Mouse (Mus musculus): Measurements from ENCODE around the gene Muc1.

Muc1 gene

DNA sequence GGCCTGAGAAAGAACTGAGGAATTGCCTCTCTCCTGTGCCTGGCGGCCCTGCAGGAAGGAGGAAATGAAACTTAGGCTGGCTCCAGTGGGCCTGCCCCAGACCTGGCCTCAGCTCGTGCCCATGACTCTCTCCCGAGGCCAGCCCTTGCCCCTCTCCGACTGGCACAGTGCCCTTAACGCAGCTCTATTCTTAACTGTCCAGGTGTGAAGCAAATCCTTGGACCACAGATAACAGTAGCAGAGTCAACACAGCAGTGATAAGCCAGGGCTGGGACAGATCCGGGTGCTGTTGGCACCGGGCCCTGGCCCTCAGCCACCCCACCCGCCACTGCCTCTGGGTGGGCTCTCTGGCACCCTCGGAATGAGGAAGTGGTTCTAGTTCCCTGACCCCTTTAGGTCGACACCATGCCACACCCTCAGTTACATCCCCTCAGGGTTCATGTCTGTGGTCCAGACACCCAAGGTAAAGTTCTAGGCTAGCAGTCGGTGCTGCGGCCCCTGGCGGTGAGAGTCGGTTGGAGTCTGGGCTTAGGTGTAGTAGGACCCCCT lies 4.8 kb downstream of the Muc1 start:
- no peak for DNase-seq (ENCODE audit: low read depth, low spot score)

DNA sequence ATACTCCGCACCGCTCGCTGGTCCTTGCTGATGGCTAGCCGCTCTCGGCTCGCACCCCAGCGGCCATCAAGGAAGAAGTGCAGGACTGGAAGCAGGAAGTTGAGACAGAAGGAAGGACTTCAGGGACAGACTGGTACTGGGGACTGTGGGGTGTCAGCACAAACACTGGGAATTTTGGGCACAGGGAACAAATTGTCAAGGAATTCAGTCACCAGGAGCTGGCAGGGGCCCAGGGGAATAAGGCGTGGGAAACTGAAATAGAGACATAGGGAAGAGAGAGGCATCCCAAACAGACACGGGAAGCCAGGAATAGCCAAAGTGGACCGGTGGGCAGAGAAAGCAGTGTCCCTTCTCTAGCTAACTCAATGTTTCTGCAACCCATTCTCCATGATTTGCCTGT lies 7.7 kb downstream of the Muc1 start:
- no peak for DNase-seq (ENCODE audit: low read depth, low spot score)

DNA sequence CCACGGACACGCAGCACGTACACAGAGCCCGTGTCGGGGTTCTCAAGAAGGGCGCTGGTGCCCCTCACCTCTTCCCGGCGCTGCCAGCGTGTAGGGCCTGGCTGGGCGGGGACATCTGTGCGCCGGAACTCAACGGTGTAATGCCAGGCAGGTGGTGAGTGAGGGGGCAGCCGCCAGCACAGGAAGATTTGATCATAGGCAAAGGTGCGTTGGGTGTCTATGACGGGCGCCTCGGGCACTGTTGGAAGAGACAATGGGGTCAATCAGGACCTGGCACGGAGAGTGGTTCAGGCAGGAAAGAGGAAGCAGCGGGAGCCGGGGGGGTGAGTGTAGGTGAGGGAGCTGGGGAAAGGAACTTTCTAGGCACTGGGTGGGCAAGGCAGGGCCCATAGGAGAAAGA lies 8.8 kb downstream of the Muc1 start:
- DNase-seq (ENCODE audit: low read depth, low spot score), result no peak

DNA sequence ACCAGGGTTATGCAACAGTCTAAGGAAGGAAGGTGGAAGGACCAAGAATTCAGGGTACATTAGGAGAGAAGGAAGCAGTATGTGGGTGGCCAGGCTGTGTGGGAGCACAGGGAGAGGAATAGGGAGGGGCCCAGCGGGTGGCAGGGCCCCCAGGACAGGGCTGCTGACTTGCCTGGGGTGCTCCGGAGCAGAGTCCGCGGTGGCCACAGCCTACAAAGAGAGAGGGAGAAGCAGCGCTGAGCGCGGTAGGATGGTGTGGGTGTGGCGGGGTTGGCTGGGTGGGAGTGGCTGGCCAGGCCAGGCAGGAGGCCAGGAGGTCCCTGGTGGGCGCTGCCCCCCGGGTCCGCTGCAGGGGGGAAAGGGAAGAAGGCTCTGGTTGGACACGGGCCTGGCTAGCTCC lies 9.6 kb downstream of the Muc1 start:
- no peak for DNase-seq (ENCODE audit: low read depth, low spot score)

- no peak for DNase-seq (ENCODE audit: low read depth, low spot score)
These were observed 13.6 kb downstream of the Muc1 start for GRCm38 (mm10) chr3:89242331-89242895.

DNA sequence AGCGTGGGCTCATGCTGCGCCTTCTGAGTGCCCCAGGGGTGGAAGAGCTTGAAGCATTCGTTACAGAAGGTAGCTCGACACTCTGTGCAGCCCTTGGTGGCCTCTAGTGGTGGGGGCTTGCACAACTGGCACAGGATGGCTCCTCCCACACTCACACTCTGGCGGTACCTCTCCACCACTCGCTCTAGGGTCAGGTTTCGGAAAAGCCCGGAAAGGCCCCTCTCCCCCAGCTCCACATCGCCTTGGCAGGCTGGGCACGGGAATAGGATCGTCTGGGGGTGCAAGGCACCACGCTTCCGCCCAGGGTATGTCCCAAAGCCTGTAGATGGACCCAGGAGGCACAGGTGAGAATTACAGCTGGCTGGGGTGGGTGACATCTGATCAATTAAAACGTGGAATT lies 14.8 kb downstream of the Muc1 start:
- no peak for DNase-seq (ENCODE audit: low read depth, low spot score)

GRCm38 (mm10) chr3:89244158-89244981 lies 15.5 kb downstream of the Muc1 start:
- no peak for DNase-seq (ENCODE audit: low read depth, low spot score)

- peak; percentile 67 for DNase-seq (ENCODE audit: low read depth, low spot score)
These were observed 16.3 kb downstream of the Muc1 start for GRCm38 (mm10) chr3:89244982-89245687.

DNA sequence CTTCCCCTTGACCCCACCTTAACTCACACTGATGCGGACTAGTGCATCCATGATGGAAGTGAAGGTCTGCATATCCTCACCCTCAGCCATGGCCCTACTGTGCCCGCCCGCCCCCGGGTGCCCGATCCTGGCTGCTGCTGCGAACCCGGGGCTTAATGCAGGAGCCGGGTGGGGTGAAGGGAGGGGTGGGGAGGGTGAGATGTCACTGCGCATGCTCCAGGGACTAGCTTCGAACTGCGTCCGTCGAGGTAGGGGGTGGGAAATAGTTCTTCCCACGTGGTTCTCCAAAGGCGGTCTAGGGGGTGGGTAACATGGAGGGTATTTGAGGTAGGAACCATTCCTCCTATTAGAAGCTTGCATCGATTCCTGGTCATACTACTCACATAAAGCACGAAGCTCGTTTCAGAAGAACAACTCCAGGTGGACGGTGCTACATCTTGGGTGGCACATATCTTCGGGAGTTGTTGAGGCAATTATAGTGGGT lies 16.9 kb downstream of the Muc1 start, which contains the start of gene Krtcap2:
TSS of gene Krtcap2 (plus strand) at position 279 of the 484 bp plus-strand sequence.
- peak; percentile 90 for DNase-seq (ENCODE audit: low read depth, low spot score)

DNA sequence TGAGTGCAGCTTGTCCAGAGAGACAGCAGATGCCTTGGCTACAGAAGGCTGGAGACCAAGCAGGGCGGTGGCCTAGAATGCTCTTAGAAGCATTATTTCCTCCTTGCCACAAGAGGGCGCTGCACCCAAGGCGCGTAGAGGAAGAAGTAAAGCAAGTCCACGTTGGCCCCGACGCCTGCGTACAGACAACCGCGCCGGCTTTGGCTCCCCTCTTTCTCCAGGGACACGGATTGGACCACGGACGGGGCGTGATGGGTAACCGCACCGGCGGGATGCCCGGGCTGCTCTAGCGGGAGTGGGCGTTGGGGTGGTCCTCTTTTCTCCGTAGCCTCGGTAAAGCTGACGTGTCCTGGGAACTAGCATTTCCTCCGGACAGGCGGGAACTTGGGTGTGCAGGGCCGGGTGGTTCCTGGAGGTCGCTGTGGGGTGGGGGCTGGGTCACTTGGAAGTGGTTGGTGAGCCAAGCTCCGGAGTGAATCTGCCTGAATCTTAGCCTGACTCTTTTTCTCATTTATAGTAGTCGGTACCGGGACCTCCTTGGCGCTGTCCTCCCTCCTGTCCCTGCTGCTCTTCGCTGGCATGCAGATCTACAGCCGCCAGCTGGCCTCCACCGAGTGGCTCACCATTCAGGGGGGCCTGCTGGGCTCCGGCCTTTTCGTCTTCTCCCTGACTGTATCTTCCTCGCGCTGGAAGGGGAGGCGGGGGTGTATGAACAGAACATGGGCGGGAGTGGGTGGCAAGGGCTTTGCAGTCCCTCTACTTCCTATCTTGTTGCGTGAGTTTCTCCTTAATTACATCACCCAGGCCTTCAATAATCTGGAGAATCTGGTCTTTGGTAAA lies 17.6 kb downstream of the Muc1 start, which contains the start of gene Trim46:
TSS of gene Trim46 (minus strand) at position 49 of the 840 bp plus-strand sequence.
- DNase-seq (ENCODE audit: low read depth, low spot score), result peak; percentile 79

DNA sequence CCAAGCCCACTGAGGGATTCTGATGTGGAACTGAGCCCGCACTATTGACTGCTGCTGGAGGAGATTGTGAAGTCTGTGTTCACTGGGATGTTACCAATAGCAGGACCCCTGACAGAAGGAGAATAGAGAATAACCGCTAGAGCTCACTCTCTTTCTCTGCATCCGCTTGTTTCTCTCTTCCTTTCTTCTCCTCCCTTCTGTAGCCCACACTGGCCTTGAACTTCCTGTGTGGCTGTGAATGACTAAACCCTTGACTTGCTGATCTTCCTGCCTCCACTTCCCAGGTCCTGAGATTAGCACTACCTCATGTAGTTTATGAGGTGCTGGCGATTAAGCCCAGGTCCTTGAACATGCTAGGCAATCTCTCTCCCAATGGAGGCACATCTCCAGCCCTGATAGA lies 18.6 kb downstream of the Muc1 start:
- no peak for DNase-seq (ENCODE audit: low read depth, low spot score)

DNA sequence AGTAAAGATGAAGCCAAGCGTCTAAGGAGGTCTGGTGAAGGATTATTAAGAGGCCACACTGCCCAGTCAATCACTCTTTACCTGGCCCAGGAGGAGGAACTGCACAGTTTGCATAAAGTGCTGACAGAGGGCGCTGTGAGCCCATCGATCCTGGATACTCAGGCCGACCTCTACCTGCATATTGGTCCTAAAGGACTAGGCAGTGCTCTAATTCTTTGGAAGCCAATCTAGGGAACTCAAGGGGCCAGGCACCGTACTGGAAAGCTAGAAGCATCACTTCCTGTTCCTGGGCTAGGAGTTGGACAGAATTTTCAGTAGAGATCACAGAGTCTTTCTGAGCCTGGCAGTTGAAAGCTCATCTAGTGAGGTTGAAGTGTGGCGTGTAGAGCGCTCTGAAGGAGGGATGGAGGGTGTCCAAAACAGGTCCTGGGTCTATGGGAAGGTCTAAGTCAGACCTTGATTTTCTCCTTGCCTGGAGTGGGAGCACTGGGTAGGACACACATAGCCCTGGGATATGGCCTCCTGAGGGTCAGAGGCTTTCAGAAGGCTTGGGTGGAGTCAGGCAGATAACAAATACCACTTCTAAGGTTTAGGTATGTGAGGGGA lies 21.7 kb downstream of the Muc1 start:
- no peak for DNase-seq (ENCODE audit: low read depth, low spot score)

DNA sequence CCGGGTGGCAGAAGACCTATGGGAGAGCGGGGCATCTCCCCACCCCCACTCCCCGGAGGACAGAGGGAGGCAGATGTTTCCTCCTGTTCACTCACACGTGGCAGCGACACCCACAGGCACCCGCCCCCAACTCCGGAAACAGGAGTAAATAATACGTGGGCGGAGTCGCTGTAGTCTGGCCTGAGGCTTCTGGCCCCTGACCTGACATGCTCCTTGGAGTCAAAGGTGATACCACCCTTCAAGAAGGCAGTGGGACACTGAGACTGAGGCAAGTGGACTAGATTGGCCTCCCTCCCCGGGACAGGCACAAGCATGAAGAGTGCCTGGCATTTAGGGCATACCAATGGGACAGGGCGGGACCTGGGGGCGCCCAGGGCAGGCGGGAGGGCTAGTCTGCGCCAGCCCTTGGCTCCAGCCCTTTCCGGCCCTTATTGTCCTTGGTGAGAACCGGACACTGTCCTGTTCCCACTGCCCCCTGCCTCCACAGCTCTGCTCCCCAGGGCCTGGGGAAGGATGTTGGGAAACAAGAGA lies 22.6 kb downstream of the Muc1 start:
- DNase-seq (ENCODE audit: low read depth, low spot score), result no peak

DNA sequence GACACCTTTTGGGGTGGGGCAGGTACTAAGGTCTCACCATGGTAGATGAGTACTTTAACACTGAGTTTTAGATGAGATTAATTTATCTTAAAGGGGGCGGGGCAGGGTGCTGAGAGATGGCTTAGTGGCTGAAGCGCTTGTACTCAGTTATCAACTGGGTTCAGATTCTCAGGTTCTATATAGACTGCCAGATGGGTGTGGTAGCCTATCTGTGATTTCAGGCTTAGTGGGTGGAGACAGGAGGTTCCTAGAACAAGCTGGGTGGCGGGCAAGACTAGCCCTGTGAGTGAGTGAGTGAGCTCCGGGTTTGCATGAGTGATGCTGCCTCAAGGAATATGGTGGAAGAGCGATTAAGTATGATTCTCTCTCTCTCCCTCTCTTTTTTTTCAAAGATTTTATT lies 26.1 kb downstream of the Muc1 start:
- no peak for DNase-seq (ENCODE audit: low read depth, low spot score)

DNA sequence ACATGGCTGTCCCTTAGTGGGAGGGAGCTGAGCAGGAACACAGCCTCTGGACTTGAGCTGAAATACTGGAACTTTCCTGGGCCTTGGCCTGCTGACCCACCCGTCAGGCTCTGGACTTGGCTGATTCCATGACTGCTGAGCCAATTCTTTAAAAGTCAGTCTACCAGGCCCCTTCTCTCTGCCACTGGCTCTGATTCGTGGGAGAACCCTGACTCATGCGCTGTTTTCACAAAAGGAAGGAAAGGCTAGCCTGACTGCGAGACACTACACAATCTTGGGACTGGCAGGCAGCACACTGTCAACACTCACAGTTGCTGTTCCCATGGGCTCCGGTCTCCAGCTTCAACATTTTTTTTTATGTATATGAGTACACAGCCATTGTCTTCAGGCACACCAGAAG lies 27.3 kb downstream of the Muc1 start:
- no peak for DNase-seq (ENCODE audit: low read depth, low spot score)

DNA sequence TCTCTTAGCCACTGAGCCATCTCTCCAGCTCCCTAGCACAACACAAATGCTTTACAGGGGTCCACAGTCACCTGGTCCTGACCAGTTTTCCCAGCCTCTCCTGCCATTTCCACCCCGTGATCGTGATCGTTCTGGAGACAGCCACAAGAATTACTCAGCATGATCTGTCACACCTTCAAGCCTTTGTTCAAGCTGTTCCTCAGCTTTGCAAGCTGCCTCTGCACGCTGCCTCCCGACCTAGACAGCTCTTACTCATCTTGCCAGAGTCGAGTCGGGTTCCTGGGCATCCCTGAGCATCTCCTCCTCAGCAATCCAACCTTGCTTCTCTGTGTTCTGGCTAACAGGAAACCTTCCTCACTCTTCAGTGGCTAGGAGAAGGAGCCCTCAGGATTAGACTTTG lies 30.2 kb downstream of the Muc1 start, which contains the start of gene Dpm3:
TSS of gene Dpm3 (plus strand) at position 283 of the 400 bp plus-strand sequence.
- DNase-seq (ENCODE audit: low read depth, low spot score), result no peak

DNA sequence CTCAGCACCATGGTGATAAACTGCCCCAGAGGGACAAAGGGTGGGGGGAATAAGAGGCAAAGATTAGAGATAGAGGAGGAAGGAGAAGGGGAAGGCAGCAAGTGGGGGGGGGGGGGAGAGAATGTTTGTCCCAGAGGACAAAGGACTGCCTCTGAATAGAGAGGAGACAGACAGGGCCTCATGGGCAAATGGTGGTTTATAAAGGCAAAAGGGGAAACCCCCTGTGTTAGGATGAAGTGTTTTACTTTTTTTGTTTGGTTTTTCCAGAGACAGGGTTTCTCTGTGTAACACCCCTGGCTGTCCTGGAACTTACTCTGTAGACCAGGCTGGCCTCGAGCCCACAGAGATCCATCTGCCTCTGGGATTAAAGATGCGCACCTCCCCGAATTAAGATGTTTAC lies 31.4 kb downstream of the Muc1 start:
- DNase-seq (ENCODE audit: low read depth, low spot score), result no peak

DNA sequence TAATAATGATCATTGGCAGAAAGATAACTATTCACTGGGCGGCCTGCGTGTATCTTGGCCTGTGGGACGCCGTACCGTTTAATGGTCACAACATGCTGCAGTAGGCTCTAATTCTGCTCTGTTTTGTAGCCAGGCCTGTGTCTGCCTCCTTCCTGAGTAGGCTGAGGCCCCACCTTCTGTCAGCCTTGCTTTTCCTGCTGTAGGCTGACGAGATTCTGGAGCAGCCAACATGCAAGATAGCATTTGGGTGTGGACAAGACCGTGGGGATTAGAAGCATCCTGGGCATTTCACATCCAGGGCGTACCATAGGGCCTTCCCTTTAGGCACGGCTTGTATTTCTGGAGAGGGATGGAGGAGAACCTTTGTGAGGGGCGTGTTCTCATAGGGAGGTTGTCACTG lies 33.6 kb downstream of the Muc1 start:
- DNase-seq (ENCODE audit: low read depth, low spot score), result no peak

DNA sequence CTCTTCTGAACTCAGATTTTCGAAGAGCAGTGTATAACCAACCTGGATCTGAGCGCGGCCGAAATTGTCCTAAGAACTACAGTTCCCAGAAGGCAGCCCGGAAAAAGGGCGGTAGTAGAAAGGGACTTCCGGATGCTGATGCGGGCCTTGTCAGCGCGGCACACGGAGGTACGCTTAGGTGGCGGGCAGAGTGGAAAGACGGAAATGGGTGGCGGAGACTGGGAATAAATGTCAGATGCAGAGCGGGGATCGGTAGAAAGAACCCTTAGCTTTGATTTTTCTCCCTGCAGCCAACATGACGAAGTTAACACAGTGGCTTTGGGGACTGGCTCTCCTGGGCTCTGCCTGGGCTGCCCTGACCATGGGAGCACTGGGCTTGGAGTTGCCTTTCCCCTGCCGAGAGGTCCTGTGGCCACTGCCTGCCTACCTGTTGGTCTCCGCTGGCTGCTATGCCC lies 37.6 kb downstream of the Muc1 start:
- peak; percentile 67 for DNase-seq (ENCODE audit: low read depth, low spot score)

GRCm38 (mm10) chr3:89268916-89269315 lies 40.1 kb downstream of the Muc1 start:
- no peak for DNase-seq (ENCODE audit: low read depth, low spot score)
